Mouse (Mus musculus): ENCODE data around the gene Ola1. TPM values are rescaled to one million over a fixed set of nuclear protein-coding genes. Genes with fewer than 3 reads are reported as not detected.

Ola1 gene
- polyA plus RNA-seq, 1 experiment, result 59.7 TPM

DNA sequence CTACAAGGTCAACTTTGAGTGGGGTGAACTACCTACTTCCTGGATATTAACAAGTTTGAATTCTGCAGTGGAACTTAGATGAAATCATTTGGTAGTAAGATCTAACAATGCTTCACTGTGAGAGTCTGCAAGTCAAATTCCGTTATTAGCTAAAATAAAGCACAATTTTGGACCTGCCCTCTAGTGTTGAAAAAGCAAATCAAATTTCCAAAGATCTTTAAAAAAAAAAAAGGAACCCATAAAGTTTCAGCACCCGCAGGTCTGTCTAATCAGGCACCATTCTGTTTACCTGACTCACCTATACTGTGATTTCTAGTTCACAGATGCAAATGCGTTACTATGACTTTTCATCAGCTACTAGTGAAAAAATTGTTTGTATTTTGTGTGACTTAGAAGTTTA is 122.2 kb downstream of the Ola1 start:
- TF ChIP-seq POLR2A (IDR thresholded peaks at IDR 0.05; ENCODE audit: borderline replicate concordance, insufficient read depth, low read length) (no peak), CTCF (IDR thresholded peaks at IDR 0.05; ENCODE audit: borderline replicate concordance, insufficient read depth, low read depth, low read length) (no peak)
- H3K27ac ChIP-seq (ENCODE audit: insufficient read depth, low read length), result no peak overlapping the region
- no peaks in the 10 kb centered on the region for H3K27me3 ChIP-seq (ENCODE audit: control insufficient read depth, insufficient read depth, low read length)
- no peak overlapping the region for H3K4me3 ChIP-seq (replicated peaks; ENCODE audit: insufficient read depth, low read depth, low read length)
- no peak for DNase-seq
- no peaks in the 10 kb centered on the region for H3K4me1 ChIP-seq (ENCODE audit: control insufficient read depth, insufficient read depth, low read length)
- 63% methylated on average over 3 of the region's 3 CpGs for WGBS

DNA sequence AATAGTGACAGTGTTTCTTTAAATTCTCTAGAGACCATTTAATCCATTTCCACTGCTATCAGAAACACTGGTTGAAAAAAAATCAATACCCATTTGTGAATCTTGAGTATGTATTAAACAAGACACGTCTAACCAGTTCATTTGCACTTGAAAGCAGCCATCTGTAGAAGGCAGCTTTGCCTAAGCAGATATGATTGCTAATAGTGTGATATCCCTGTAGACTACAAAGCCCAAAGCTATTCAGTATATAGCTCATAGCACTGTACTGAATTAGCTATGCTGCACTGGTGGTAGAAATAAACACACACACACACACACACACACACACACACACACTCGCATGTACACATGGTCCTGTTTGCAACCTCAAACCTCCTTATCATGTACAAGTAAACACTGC is 123.4 kb downstream of the Ola1 start:
- no peak for DNase-seq
- H3K27me3 ChIP-seq (ENCODE audit: control insufficient read depth, insufficient read depth, low read length), result no peaks in the 10 kb centered on the region
- H3K4me3 ChIP-seq (replicated peaks; ENCODE audit: insufficient read depth, low read depth, low read length), result no peak overlapping the region
- H3K4me1 ChIP-seq (ENCODE audit: control insufficient read depth, insufficient read depth, low read length), result no peaks in the 10 kb centered on the region
- TF ChIP-seq CTCF (IDR thresholded peaks at IDR 0.05; ENCODE audit: borderline replicate concordance, insufficient read depth, low read depth, low read length) (no peak), POLR2A (IDR thresholded peaks at IDR 0.05; ENCODE audit: borderline replicate concordance, insufficient read depth, low read length) (no peak)
- no peak overlapping the region for H3K27ac ChIP-seq (ENCODE audit: insufficient read depth, low read length)
- WGBS, result 74% methylated on average over 2 of the region's 2 CpGs

DNA sequence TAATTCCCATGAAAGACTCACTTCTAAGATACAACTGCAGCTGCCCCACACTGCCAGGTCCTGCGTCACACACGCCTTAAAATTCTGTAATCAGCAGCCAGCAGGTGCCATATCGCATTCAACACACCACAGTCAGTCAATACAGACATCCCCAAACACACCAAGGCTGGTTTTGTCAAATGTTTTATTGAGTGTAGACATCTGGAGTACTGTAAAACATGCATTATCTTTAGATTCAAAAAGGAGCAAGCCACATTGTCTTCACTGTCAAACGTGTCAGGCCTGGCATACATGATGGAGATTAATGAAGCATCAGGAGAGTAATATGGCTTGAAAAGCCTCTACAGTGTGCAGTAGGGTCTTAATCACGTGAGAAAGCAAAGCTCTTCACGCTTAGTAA is 125.7 kb downstream of the Ola1 start:
- Histone ChIP-seq H3K4me1 (ENCODE audit: control insufficient read depth, insufficient read depth, low read length) (no peaks in the 10 kb centered on the region), H3K4me3 (replicated peaks; ENCODE audit: insufficient read depth, low read depth, low read length) (no peak overlapping the region), H3K27ac (ENCODE audit: insufficient read depth, low read length) (no peak overlapping the region), H3K27me3 (ENCODE audit: control insufficient read depth, insufficient read depth, low read length) (no peaks in the 10 kb centered on the region)
- TF ChIP-seq POLR2A (IDR thresholded peaks at IDR 0.05; ENCODE audit: borderline replicate concordance, insufficient read depth, low read length) (no peak), CTCF (IDR thresholded peaks at IDR 0.05; ENCODE audit: borderline replicate concordance, insufficient read depth, low read depth, low read length) (no peak)
- 74% methylated on average over 6 of the region's 6 CpGs for WGBS
- DNase-seq, result no peak

DNA sequence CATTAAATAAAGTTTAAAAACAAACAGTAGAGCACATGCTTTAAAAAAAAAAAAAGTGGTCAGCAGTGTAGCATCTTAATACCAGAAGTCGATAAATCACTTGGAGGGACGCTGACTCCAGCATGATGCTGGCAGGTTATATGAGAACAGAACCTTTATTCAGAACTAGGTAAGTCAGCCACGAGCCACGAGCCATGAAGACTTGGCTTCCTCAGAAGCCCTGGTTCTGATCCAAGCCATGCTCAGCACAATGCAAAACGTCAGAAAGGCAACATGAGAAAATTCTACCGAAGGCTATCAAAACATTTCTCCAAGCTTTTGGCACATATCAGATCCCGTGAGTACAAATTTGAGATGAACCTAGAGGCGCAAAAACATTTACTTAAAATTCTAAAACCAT is 127.4 kb downstream of the Ola1 start:
- TF ChIP-seq CTCF (IDR thresholded peaks at IDR 0.05; ENCODE audit: borderline replicate concordance, insufficient read depth, low read depth, low read length) (no peak), POLR2A (IDR thresholded peaks at IDR 0.05; ENCODE audit: borderline replicate concordance, insufficient read depth, low read length) (no peak)
- WGBS, result 33% methylated on average over 8 of the region's 8 CpGs
- no peak for DNase-seq

DNA sequence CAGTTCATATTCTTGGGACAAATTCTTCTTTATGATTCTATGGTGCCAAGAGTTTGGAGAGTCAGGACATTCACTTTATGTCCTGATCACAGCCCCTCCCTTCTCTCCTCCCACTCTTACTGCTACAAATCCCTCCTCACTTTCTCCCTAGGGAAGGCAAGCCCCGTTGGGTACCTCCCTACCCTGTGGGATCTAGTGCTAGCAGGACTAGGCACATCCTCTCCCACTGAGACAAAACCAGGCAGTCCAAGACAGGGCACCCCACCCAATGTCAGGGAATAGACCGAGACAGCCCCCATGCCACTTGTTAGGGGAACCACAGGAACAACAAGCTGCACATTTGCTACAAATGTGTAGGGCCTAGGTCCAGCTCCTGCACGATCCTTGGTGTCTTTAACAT is 131.1 kb downstream of the Ola1 start:
- no peak overlapping the region for H3K4me3 ChIP-seq (replicated peaks; ENCODE audit: insufficient read depth, low read depth, low read length)
- H3K27ac ChIP-seq (ENCODE audit: insufficient read depth, low read length), result no peak overlapping the region
- H3K4me1 ChIP-seq (ENCODE audit: control insufficient read depth, insufficient read depth, low read length), result no peaks in the 10 kb centered on the region; the same call in 1 of the 2 replicates
- DNase-seq, result no peak
- 58% methylated on average over 3 of the region's 3 CpGs for WGBS
- H3K27me3 ChIP-seq (ENCODE audit: control insufficient read depth, insufficient read depth, low read length), result no peaks in the 10 kb centered on the region
- TF ChIP-seq POLR2A (IDR thresholded peaks at IDR 0.05; ENCODE audit: borderline replicate concordance, insufficient read depth, low read length), result no peak
- no peak for TF ChIP-seq CTCF (IDR thresholded peaks at IDR 0.05; ENCODE audit: borderline replicate concordance, insufficient read depth, low read depth, low read length)

More for the DNA sequence above, 127.4 kb downstream of the Ola1 start:
- no peaks in the 10 kb centered on the region for H3K4me1 ChIP-seq (ENCODE audit: control insufficient read depth, insufficient read depth, low read length)
- no peaks in the 10 kb centered on the region for H3K27me3 ChIP-seq (ENCODE audit: control insufficient read depth, insufficient read depth, low read length)
- H3K4me3 ChIP-seq (replicated peaks; ENCODE audit: insufficient read depth, low read depth, low read length), result no peak overlapping the region
- no peak overlapping the region for H3K27ac ChIP-seq (ENCODE audit: insufficient read depth, low read length)

DNA sequence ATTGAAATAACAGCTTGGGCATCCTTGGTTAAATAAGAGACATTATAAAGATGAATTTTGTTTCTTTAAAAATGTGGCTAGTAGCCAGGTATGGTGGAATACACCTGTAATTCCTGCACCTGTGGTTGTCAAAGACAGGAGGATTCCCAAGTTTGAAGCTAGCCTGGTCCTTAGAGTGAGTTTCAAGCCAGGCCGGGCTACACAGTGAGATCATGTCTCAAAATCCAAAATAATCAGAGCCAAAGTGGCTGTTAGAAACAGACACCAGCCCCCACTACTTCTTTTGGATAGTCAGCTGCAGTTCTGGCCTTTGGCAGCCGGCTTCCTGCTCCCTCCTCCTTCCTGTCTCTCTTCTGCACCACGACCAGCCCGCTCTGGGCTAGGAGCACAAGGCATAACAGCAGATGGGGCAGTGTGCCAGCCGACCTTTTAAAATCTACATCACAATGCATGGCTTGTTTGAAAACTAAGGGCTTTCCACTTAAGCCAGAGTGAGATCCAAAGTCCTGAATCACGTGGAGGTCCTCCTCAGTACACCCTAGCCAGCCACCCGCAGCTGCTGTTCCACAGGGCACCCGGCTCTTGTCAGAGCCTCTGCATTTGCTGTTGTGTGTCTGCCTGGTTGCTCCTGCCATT is 132.9 kb downstream of the Ola1 start:
- no peaks in the 10 kb centered on the region for H3K27me3 ChIP-seq (ENCODE audit: control insufficient read depth, insufficient read depth, low read length)
- WGBS, result 10% methylated on average over 8 of the region's 8 CpGs
- TF ChIP-seq CTCF (IDR thresholded peaks at IDR 0.05; ENCODE audit: borderline replicate concordance, insufficient read depth, low read depth, low read length), result no peak
- no peak for TF ChIP-seq POLR2A (IDR thresholded peaks at IDR 0.05; ENCODE audit: borderline replicate concordance, insufficient read depth, low read length)
- H3K4me1 ChIP-seq (ENCODE audit: control insufficient read depth, insufficient read depth, low read length), result no peaks in the 10 kb centered on the region; the same call in 1 of the 2 replicates
- no peak overlapping the region for H3K27ac ChIP-seq (ENCODE audit: insufficient read depth, low read length)
- peak in 1 of 2 experiments; percentile 9 for DNase-seq
- no peak overlapping the region for H3K4me3 ChIP-seq (replicated peaks; ENCODE audit: insufficient read depth, low read depth, low read length)

DNA sequence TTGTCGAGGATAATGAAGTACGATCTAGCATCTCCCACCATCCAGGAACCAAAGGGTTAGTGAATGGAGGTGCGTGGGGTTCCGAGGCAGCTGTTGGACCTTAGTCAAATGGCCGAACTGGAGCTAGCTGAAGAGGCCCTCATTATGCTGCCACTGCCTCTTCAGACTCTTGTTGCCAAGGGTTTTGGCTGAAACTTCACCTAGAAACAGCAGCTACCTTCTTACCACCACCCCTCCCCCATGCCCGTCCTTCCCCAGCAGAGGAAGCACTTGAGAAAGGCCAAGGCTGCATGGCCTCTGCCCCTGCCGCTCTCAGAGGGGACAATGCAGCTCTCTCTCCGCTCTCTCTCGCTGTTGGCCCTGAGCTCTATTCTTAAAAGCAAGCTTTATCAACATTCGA is 136.2 kb downstream of the Ola1 start:
- Histone ChIP-seq H3K4me3 (replicated peaks; ENCODE audit: insufficient read depth, low read depth, low read length) (no peak overlapping the region), H3K4me1 (ENCODE audit: control insufficient read depth, insufficient read depth, low read length) (no peaks in the 10 kb centered on the region; the same call in 1 of the 2 replicates), H3K27ac (ENCODE audit: insufficient read depth, low read length) (no peak overlapping the region), H3K27me3 (ENCODE audit: control insufficient read depth, insufficient read depth, low read length) (no peaks in the 10 kb centered on the region)
- no peak for TF ChIP-seq POLR2A (IDR thresholded peaks at IDR 0.05; ENCODE audit: borderline replicate concordance, insufficient read depth, low read length)
- TF ChIP-seq CTCF (IDR thresholded peaks at IDR 0.05; ENCODE audit: borderline replicate concordance, insufficient read depth, low read depth, low read length), result no peak
- WGBS, result 55% methylated on average over 10 of the region's 10 CpGs
- no peak for DNase-seq

DNA sequence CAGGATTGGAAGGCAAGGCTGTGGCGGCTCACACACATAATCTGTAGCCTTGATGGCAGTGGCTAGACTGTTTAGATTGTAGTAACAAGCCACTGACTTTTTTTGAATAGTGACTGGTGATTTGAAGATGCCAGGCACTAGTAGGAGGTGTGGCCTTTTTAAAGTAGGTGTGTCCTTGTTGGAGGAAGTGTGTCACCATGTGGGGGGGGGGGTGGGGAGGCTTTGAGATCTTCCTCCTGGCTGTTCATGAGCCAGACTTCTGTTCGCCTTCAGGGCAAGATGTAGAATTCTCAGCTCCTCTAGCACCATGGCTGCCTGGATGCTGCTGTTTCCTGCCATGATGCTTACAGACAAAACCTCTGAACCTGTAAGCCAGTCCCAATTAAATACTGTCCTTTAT is 136.9 kb downstream of the Ola1 start:
- no peak for DNase-seq
- 95% methylated on average over 2 of the region's 2 CpGs for WGBS
- H3K4me3 ChIP-seq (replicated peaks; ENCODE audit: insufficient read depth, low read depth, low read length), result no peak overlapping the region
- TF ChIP-seq CTCF (IDR thresholded peaks at IDR 0.05; ENCODE audit: borderline replicate concordance, insufficient read depth, low read depth, low read length), result no peak
- no peak for TF ChIP-seq POLR2A (IDR thresholded peaks at IDR 0.05; ENCODE audit: borderline replicate concordance, insufficient read depth, low read length)
- no peaks in the 10 kb centered on the region; the same call in 1 of the 2 replicates for H3K4me1 ChIP-seq (ENCODE audit: control insufficient read depth, insufficient read depth, low read length)
- H3K27ac ChIP-seq (ENCODE audit: insufficient read depth, low read length), result no peak overlapping the region
- H3K27me3 ChIP-seq (ENCODE audit: control insufficient read depth, insufficient read depth, low read length), result no peaks in the 10 kb centered on the region

Data from cerebellum, adult 2 months (tissue).